In the genomic region with DNA sequence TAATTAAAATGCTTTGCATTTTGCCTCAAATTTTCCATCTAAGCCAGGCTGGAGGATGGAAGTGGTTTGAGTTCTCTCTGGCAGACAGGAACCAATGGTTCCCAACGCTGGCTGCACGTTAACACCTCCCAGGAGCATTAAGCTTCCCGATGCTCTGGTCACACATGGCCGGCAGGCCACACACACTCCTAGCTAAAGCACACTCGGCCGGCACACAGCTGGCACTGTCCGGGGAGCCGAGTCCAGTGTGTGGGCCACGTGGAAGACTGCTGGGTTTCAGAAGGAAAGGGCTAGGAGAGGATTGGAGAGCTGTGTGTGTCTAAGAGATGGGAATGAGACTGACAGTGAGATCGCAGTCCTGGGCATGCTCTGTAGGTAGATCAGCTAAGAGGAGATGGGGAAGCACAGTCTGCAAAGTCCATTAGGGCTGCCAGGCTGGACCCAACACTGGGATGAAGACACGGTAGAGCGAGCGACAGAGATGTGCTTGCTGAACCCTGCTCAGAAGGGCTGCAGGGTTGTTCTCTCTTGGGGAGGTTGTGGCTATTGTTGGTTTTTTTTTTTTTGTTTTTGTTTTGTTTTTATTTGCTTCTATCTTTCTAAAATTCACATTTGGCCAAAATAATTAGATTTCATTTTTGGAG, we compare ENCODE assay signal across 21 mouse cellular contexts. TPM values are rescaled to one million over a fixed set of nuclear protein-coding genes. Genes with fewer than 3 reads are reported as not detected.
DNase-seq lines count a peak whose midpoint lies in the region; ATAC-seq and TF ChIP-seq lines count a peak whose summit lies in the region.
"Had no signal": no experiment of that assay in that cellular context is flagged by ENCODE, and none has a peak within 500 bp of the region (broad histone marks: within the 10 kb centered on the region; RNA-seq: fewer than 3 reads in every experiment).

No protein-coding gene starts in this region.

- no peak for TF ChIP-seq CTCF in hindbrain, postnatal 0 days (IDR thresholded peaks at IDR 0.05; ENCODE audit: low read depth)

- no peaks in the 10 kb centered on the region for H3K27me3 ChIP-seq in hindbrain, embryonic 13.5 days
- no peaks in the 10 kb centered on the region for H3K27me3 ChIP-seq in hindbrain, postnatal 0 days (ENCODE audit: insufficient read depth, low read length)
- no peaks in the 10 kb centered on the region for H3K27me3 ChIP-seq in kidney, embryonic 16.5 days (ENCODE audit: insufficient read depth, low read length)
- H3K27me3 ChIP-seq in neural tube, embryonic 11.5 days (ENCODE audit: control insufficient read depth, insufficient read depth, low read length), result no peaks in the 10 kb centered on the region
- H3K27me3 ChIP-seq in neural tube, embryonic 15.5 days (replicated peaks), result no peaks in the 10 kb centered on the region
- H3K27me3 ChIP-seq: heart, embryonic 12.5 days had no signal

- peak; percentile 14 for DNase-seq in embryo, embryonic 11 days
- DNase-seq in embryo, embryonic 10 days (ENCODE audit: low spot score), result no peak
- DNase-seq in hindbrain, postnatal 0 days (ENCODE audit: low spot score), result no peak
- no peak for DNase-seq in kidney, adult 8-10 months
- peak; percentile 14 for DNase-seq in neural tube, embryonic 11.5 days (ENCODE audit: low spot score)
- DNase-seq: adrenal gland, postnatal 14 days; B cell, adult 2 months; cerebellum, adult 11-12 months; cerebellum, adult 9-10 months; cerebellum, postnatal 25 days; forebrain, postnatal 0 days; gastrocnemius, postnatal 14 days; heart, postnatal 36 days had no signal

- H3K27ac ChIP-seq in hindbrain, embryonic 13.5 days, result no peak overlapping the region
- no peak overlapping the region for H3K27ac ChIP-seq in hindbrain, postnatal 0 days
- H3K27ac ChIP-seq in kidney, embryonic 16.5 days (ENCODE audit: low read length), result no peak overlapping the region
- H3K27ac ChIP-seq in neural tube, embryonic 11.5 days (ENCODE audit: low read depth, low read length), result no peak overlapping the region
- no peak overlapping the region for H3K27ac ChIP-seq in neural tube, embryonic 15.5 days (replicated peaks)
- H3K27ac ChIP-seq: embryonic facial prominence, embryonic 10.5 days had no signal

- no peak overlapping the region for H3K4me3 ChIP-seq in hindbrain, embryonic 13.5 days
- no peak overlapping the region for H3K4me3 ChIP-seq in hindbrain, postnatal 0 days (ENCODE audit: low read length)
- H3K4me3 ChIP-seq in kidney, embryonic 16.5 days (ENCODE audit: low read length), result no peak overlapping the region
- H3K4me3 ChIP-seq in neural tube, embryonic 11.5 days (ENCODE audit: low read depth, low read length), result no peak overlapping the region
- no peak overlapping the region for H3K4me3 ChIP-seq in neural tube, embryonic 15.5 days (replicated peaks)
- H3K4me3 ChIP-seq: embryonic facial prominence, embryonic 10.5 days; heart, embryonic 12.5 days had no signal

- 0 out of 2 replicates have a peak, but pooled peaks cover 8% of the 10 kb centered on the region for H3K4me1 ChIP-seq in hindbrain, embryonic 13.5 days (replicated peaks)
- no peaks in the 10 kb centered on the region for H3K4me1 ChIP-seq in hindbrain, postnatal 0 days (ENCODE audit: insufficient read depth, low read length)
- peaks cover 5% of the 10 kb centered on the region for H3K4me1 ChIP-seq in kidney, embryonic 16.5 days (ENCODE audit: insufficient read depth, low read length)
- H3K4me1 ChIP-seq in neural tube, embryonic 11.5 days (ENCODE audit: control insufficient read depth, insufficient read depth, low read length), result no peaks in the 10 kb centered on the region
- no peaks in the 10 kb centered on the region for H3K4me1 ChIP-seq in neural tube, embryonic 15.5 days
- H3K4me1 ChIP-seq: embryonic facial prominence, embryonic 10.5 days had no signal

- H3K9ac ChIP-seq in hindbrain, embryonic 13.5 days, result 0 out of 2 replicates have a peak overlapping the region, but pooled peaks have one; percentile 13
- H3K9ac ChIP-seq in hindbrain, postnatal 0 days (replicated peaks; ENCODE audit: low read length), result no peak overlapping the region
- no peak overlapping the region for H3K9ac ChIP-seq in kidney, embryonic 16.5 days (replicated peaks; ENCODE audit: low read length)
- H3K9ac ChIP-seq in neural tube, embryonic 11.5 days (ENCODE audit: low read length), result no peak overlapping the region
- H3K9ac ChIP-seq in neural tube, embryonic 15.5 days (replicated peaks), result no peak overlapping the region
- H3K9ac ChIP-seq: forebrain, postnatal 0 days; heart, embryonic 12.5 days had no signal

- H3K4me2 ChIP-seq in hindbrain, embryonic 13.5 days, result no peak overlapping the region
- no peak overlapping the region for H3K4me2 ChIP-seq in hindbrain, postnatal 0 days (ENCODE audit: low read depth, low read length)
- no peak overlapping the region for H3K4me2 ChIP-seq in kidney, embryonic 16.5 days (replicated peaks; ENCODE audit: low read depth, low read length)
- no peak overlapping the region for H3K4me2 ChIP-seq in neural tube, embryonic 11.5 days (ENCODE audit: low read depth)
- no peak overlapping the region for H3K4me2 ChIP-seq in neural tube, embryonic 15.5 days
- H3K4me2 ChIP-seq: heart, embryonic 12.5 days had no signal

- ATAC-seq in hindbrain, embryonic 13.5 days (ENCODE audit: low FRiP score), result no peak
- ATAC-seq in hindbrain, postnatal 0 days, result no peak
- ATAC-seq in kidney, embryonic 16.5 days (ENCODE audit: low FRiP score, low TSS enrichment), result peak; percentile 70
- no peak for ATAC-seq in neural tube, embryonic 11.5 days (ENCODE audit: insufficient read depth, low FRiP score, low TSS enrichment)
- no peak for ATAC-seq in neural tube, embryonic 15.5 days (ENCODE audit: low FRiP score)
- ATAC-seq: CD4-positive, CD25-positive, alpha-beta regulatory T cell, adult 4 months; forebrain, postnatal 0 days; hindbrain, embryonic 16.5 days had no signal

- no peaks in the 10 kb centered on the region for H3K9me3 ChIP-seq in hindbrain, embryonic 13.5 days
- no peaks in the 10 kb centered on the region for H3K9me3 ChIP-seq in hindbrain, postnatal 0 days (ENCODE audit: low read length)
- no peaks in the 10 kb centered on the region for H3K9me3 ChIP-seq in kidney, embryonic 16.5 days (ENCODE audit: low read length)
- H3K9me3 ChIP-seq in neural tube, embryonic 11.5 days (ENCODE audit: control insufficient read depth, low read length), result no peaks in the 10 kb centered on the region
- H3K9me3 ChIP-seq in neural tube, embryonic 15.5 days (replicated peaks), result no peaks in the 10 kb centered on the region
- H3K9me3 ChIP-seq: embryonic facial prominence, embryonic 10.5 days; G1E; heart, embryonic 12.5 days had no signal

- H3K36me3 ChIP-seq in hindbrain, embryonic 13.5 days, result no peaks in the 10 kb centered on the region
- H3K36me3 ChIP-seq in hindbrain, postnatal 0 days (ENCODE audit: insufficient read depth, low read length), result no peaks in the 10 kb centered on the region
- no peaks in the 10 kb centered on the region for H3K36me3 ChIP-seq in kidney, embryonic 16.5 days (ENCODE audit: insufficient read depth, low read length)
- H3K36me3 ChIP-seq in neural tube, embryonic 11.5 days (ENCODE audit: control insufficient read depth, insufficient read depth, low read length), result no peaks in the 10 kb centered on the region
- H3K36me3 ChIP-seq in neural tube, embryonic 15.5 days, result no peaks in the 10 kb centered on the region
- H3K36me3 ChIP-seq: embryonic facial prominence, embryonic 10.5 days; heart, embryonic 12.5 days had no signal

- WGBS in hindbrain, embryonic 13.5 days, result 83% methylated on average over 13 of the region's 13 CpGs
- WGBS in hindbrain, postnatal 0 days, result 70% methylated on average over 13 of the region's 13 CpGs
- WGBS in kidney, embryonic 16.5 days, result 53% methylated on average over 13 of the region's 13 CpGs
- WGBS in neural tube, embryonic 11.5 days, result 65% methylated on average over 13 of the region's 13 CpGs
- 79% methylated on average over 13 of the region's 13 CpGs for WGBS in neural tube, embryonic 15.5 days

RNA-seq across cellular contexts. Expression of a gene that starts 29.0 kb away (rescaled TPM):
- 2.1 and 2.8 TPM in 2 replicates for polyA plus RNA-seq in hindbrain, embryonic 13.5 days (2015; fragmentation: Nextera tagmentation; extraction: Ambion mirVana)
- 0.47 and 1.6 TPM in 2 replicates for total RNA-seq in hindbrain, postnatal 0 days (2014; rRNA removed)
- 2.4 and 3.2 TPM in 2 replicates for polyA plus RNA-seq in hindbrain, postnatal 0 days (2015; fragmentation: Nextera tagmentation; extraction: Ambion mirVana)
- polyA plus RNA-seq in kidney, embryonic 16.5 days (2015; fragmentation: Nextera tagmentation; extraction: Ambion mirVana), result 4.6 and 5.8 TPM in 2 replicates
- polyA plus RNA-seq in neural tube, embryonic 11.5 days (2014; fragmentation: Nextera tagmentation; extraction: Ambion mirVana), result 3.5 and 3.8 TPM in 2 replicates
- 2.3 and 4.9 TPM in 2 replicates for polyA plus RNA-seq in neural tube, embryonic 15.5 days (2015; fragmentation: Nextera tagmentation; extraction: Ambion mirVana)

RNA-seq across cellular contexts. Expression of a gene that starts 29.0 kb away (rescaled TPM):
- 58.4 and 61.1 TPM in 2 replicates for polyA plus RNA-seq in hindbrain, embryonic 13.5 days (2015; fragmentation: Nextera tagmentation; extraction: Ambion mirVana)
- total RNA-seq in hindbrain, postnatal 0 days (2014; rRNA removed), result 31.2 and 31.5 TPM in 2 replicates
- 62.5 and 66.2 TPM in 2 replicates for polyA plus RNA-seq in hindbrain, postnatal 0 days (2015; fragmentation: Nextera tagmentation; extraction: Ambion mirVana)
- 69.4 and 77.3 TPM in 2 replicates for polyA plus RNA-seq in kidney, embryonic 16.5 days (2015; fragmentation: Nextera tagmentation; extraction: Ambion mirVana)
- polyA plus RNA-seq in neural tube, embryonic 11.5 days (2014; fragmentation: Nextera tagmentation; extraction: Ambion mirVana), result 44.6 and 45.0 TPM in 2 replicates
- polyA plus RNA-seq in neural tube, embryonic 15.5 days (2015; fragmentation: Nextera tagmentation; extraction: Ambion mirVana), result 54.8 and 61.8 TPM in 2 replicates

Comparison
In these comparisons a context has a peak if more than half of its experiments do, and no peak if none do; other contexts are left out.
1. DNase-seq: peak in embryo, embryonic 11 days (single experiment) and neural tube, embryonic 11.5 days (single experiment); none in embryo, embryonic 10 days (single experiment), hindbrain, postnatal 0 days (single experiment) and kidney, adult 8-10 months (0 of 2).